Mouse (Mus musculus) spleen, adult 2 months (tissue): ENCODE measurements around the gene Gtf2a1l. TPM values are rescaled to one million over a fixed set of nuclear protein-coding genes. Genes with fewer than 3 reads are reported as not detected.

Experiments used
- DNase-seq, 2 experiments: peaks; one replicate each; pipeline versions ENCODE4 v3.0.0 to v3.0.0-alpha.2; 2012 to 2021; ENCODE audit warnings: low spot score in 2 of 2, low read depth in 1 of 2
- H3K27ac ChIP-seq: fragments of 200-500 bp; 2 replicates; pipeline ENCODE4 v1.5.1; 2012; ENCODE audit warnings: low read length, inconsistent platforms; ENCODE audit not compliant: insufficient read depth
- H3K27me3 ChIP-seq: fragments of 200-500 bp; 2 replicates; pipeline ENCODE4 v1.6.1; 2012; ENCODE audit warnings: mild to moderate bottlenecking, moderate library complexity, low read length, inconsistent platforms; ENCODE audit not compliant: control insufficient read depth, insufficient read depth
- H3K36me3 ChIP-seq: fragments of 200-500 bp; 2 replicates; pipeline ENCODE4 v1.6.1; 2012; ENCODE audit warnings: mild to moderate bottlenecking, low read length, inconsistent platforms; ENCODE audit not compliant: control insufficient read depth, insufficient read depth
- H3K4me1 ChIP-seq: fragments of 200-500 bp; 2 replicates; pipeline ENCODE4 v1.6.1; 2011; ENCODE audit warnings: inconsistent platforms; ENCODE audit not compliant: control insufficient read depth, insufficient read depth, insufficient read length
- H3K4me3 ChIP-seq: fragments of 200-500 bp; 2 replicates; pipeline ENCODE4 v1.5.1; 2011; ENCODE audit warnings: mild to moderate bottlenecking, inconsistent platforms; ENCODE audit not compliant: insufficient read depth, insufficient read length; ENCODE audit errors: extremely low read depth
- CTCF ChIP-seq: fragments of 200-500 bp; IDR thresholded peaks from 2 replicates; pipeline ENCODE4 v1.5.1; 2011; ENCODE audit warnings: mild to moderate bottlenecking, inconsistent platforms; ENCODE audit not compliant: insufficient read depth, insufficient read length, insufficient replicate concordance; ENCODE audit errors: extremely low read depth
- POLR2A ChIP-seq: fragments of 200-500 bp; IDR thresholded peaks from 2 replicates; pipeline ENCODE4 v1.6.1; 2011; ENCODE audit warnings: low read depth, low read length, inconsistent platforms
- WGBS: fragments of 180-500 bp; shearing (Covaris S2); methylation state at CpG from one replicate; pipeline ENCODE4 v1.1.7; 2018; 5-methylcytosine and 5-hydroxymethylcytosine counted together
- polyA plus RNA-seq: library from polyadenylated mRNA; depleted of rRNA; stranded (reverse); fragments of >200 nt; gene quantifications from 2 replicates; pipeline ENCODE4 v1.2.3, GENCODE M21; 2012; rRNA removed

Gene Gtf2a1l
- polyA plus RNA-seq, 1 experiment, result not detected

DNA sequence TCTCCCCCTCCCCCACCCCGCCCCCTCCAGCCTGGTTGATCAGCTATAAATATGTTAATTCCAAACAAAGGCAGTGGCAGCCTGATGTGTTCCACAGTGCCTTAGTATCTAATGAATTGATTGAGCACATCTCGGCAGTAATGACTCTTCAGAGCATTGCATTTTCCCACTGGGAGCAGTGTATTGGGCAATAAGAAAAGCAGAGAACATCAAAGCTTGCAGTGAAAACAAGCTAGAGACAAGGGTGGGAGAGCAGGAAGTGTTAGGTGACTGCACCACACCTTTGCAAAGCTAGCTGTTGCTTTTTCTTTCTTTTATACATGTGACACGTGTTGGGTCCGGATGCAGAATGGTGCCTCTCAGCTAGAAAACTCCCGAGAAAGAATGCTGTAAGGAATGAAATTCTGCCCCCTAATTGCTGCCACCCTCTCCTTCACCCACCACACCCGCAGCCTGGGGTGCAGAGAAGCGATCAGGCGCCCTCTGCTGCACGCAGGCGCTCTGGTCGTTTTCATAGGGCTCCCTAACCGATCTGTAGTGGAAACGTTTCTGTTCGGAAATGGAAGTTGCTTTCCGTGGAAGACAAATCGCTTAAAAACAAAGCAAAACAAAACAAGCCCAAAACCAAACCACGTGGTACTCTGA lies 84.5 kb downstream of the Gtf2a1l start:
- whole genome bisulfite sequencing, result 9% methylated on average over 17 of the region's 17 CpGs
- peak; percentile 15 to 19 for DNase-seq
- no peaks in the 10 kb centered on the region for H3K27me3 ChIP-seq
- peaks cover 4% of the 10 kb centered on the region; the same call in 1 of the 2 replicates for H3K4me1 ChIP-seq
- no peaks in the 10 kb centered on the region for H3K36me3 ChIP-seq
- no peak overlapping the region for H3K4me3 ChIP-seq
- TF ChIP-seq POLR2A, result no peak
- peak; percentile 43; the same call in 1 of the 2 replicates for TF ChIP-seq CTCF
- no peak overlapping the region for H3K27ac ChIP-seq

DNA sequence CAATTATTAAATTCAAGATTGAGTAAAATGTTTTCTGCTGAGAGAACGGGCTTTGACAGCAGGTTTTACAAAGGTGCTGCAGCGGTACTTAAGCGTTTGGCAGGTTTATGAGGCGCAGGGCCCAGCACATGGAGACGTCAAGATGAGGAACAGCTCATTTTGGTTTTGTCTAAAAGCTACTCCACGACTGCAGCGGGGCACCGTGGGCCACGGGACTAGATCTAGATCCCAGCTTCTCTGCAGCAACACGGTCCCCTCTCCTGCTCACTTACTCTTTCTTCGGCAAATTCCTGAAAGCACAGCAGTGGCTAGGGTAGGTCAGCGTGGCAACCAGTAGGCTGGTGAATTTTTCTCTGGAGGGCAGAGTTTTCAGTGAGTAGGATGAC lies 85.0 kb downstream of the Gtf2a1l start:
- no peaks in the 10 kb centered on the region for H3K36me3 ChIP-seq
- H3K27me3 ChIP-seq, result no peaks in the 10 kb centered on the region
- no peak for DNase-seq
- no peak overlapping the region for H3K4me3 ChIP-seq
- H3K27ac ChIP-seq, result no peak overlapping the region
- peaks cover 4% of the 10 kb centered on the region; the same call in 1 of the 2 replicates for H3K4me1 ChIP-seq
- 41% methylated on average over 12 of the region's 12 CpGs for WGBS
- TF ChIP-seq POLR2A, result no peak
- no peak for TF ChIP-seq CTCF

DNA sequence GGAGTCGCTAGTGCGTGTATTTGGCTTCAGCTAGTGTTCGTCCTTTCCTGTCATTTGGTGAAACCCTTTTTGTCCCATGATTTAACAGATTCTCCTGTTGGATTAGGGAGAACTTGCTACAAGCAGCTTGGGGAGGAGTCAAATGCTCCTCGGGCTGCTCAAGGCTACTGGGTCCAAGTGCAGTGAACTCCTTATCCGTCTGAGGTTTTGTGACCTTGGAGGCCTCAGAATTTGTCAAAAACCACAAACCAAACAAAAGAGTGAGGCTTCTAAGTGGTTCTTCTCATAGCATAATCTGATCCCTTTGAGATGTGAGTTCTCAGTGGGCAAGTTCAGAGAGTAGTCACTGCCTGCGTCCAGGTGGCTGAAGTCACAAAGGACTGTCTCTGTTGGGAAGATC lies 87.3 kb downstream of the Gtf2a1l start:
- DNase-seq, result no peak
- Histone ChIP-seq H3K4me3 (no peak overlapping the region), H3K4me1 (peaks cover 4% of the 10 kb centered on the region), H3K27ac (no peak overlapping the region), H3K36me3 (no peaks in the 10 kb centered on the region), H3K27me3 (no peaks in the 10 kb centered on the region)
- WGBS, result 50% methylated on average over 6 of the region's 6 CpGs
- TF ChIP-seq POLR2A (no peak), CTCF (no peak)

DNA sequence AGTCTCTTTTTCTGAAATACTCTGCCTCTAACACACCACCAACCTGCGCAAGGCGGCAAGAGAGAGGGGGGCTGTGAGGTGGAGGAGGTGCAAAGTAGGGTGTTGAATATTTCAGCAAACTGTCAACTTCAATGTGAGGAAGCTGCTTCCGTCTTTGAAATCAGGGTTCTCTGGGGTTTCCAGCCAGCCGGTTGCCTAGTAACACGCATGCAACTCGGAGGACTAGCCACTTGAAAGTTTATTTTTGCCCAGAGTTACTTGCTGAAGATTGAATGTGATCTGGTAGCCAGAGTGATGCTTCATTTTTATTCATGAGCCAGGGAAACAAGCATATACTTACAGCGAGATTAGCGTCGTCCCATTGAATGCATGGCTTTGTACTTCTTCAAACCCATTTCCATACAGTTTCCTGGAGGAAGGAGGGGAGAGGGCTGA lies 89.6 kb downstream of the Gtf2a1l start:
- Histone ChIP-seq H3K27me3 (no peaks in the 10 kb centered on the region), H3K36me3 (no peaks in the 10 kb centered on the region), H3K4me1 (peaks cover 4% of the 10 kb centered on the region), H3K4me3 (no peak overlapping the region), H3K27ac (no peak overlapping the region)
- TF ChIP-seq POLR2A (no peak), CTCF (no peak)
- peak in 1 of 2 experiments; percentile 27 for DNase-seq
- 34% methylated on average over 9 of the region's 9 CpGs for WGBS

DNA sequence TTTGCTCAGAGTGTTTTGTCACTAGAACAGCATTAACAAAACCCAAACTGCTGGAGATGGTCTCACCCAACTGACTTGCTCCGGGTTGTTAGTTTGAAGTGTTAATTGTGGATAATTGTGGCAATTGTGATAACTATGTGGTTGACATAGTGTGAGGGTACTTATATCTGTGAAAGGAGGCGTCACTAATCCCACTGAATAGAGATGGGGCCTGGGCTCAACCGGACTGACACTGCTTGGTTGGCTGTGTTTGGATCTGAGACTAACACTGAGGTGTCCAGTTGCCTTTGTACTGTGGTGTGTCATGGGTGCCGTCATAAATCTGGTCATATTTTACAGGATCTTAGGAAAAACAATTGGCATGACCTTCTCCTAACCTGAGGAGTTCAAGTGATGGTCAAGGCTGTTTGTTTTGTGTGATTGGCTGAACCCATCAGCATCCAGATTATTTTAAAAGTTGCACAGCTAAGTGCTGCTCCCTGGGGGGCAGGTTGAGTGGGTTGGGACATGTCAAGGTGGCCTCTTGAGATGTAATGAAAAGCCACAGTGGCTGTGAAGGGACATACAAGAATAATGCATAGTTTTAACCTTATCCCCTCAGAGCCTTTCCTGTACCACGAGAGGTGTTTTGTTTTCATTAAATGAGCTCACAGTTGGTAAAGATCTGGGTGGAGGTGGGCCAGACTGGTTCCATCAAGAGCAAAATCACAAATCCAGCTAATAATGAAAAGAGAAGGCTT lies 95.1 kb downstream of the Gtf2a1l start:
- Histone ChIP-seq H3K4me1 (no peaks in the 10 kb centered on the region; the same call in 1 of the 2 replicates), H3K27me3 (no peaks in the 10 kb centered on the region), H3K27ac (no peak overlapping the region), H3K4me3 (no peak overlapping the region), H3K36me3 (no peaks in the 10 kb centered on the region)
- 88% methylated on average over 5 of the region's 5 CpGs for WGBS
- no peak for DNase-seq
- no peak for TF ChIP-seq CTCF
- TF ChIP-seq POLR2A, result no peak

DNA sequence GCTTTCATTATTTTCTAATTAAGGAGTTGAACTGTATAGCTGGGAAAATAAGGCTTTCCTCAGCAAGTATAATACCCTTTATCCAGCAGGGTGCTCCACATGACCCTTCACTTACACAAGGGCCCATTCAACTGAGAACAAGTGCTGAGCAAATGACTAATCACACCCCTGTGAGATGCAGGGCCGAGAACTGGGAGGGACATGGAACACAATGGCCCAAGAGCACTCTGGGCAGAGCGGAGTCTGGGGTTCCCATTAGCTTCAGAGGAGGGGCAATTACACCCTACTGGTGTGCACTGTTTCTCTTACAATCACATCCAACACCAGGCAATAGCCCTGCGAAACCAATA lies 95.7 kb downstream of the Gtf2a1l start:
- Histone ChIP-seq H3K27me3 (no peaks in the 10 kb centered on the region), H3K4me1 (no peaks in the 10 kb centered on the region; the same call in 1 of the 2 replicates), H3K27ac (no peak overlapping the region), H3K36me3 (no peaks in the 10 kb centered on the region), H3K4me3 (no peak overlapping the region)
- no peak for DNase-seq
- TF ChIP-seq CTCF (no peak), POLR2A (no peak)
- 88% methylated on average over 3 of the region's 3 CpGs for WGBS

Other genes starting within 250 kb of the Gtf2a1l start
- gene Foxn2, start 227.9 kb upstream of the Gtf2a1l start, polyA plus RNA-seq, result 5.3 and 7.0 TPM in 2 replicates
- gene Ppp1r21, start 138.5 kb upstream of the Gtf2a1l start, polyA plus RNA-seq, result 27.4 and 28.5 TPM in 2 replicates
- gene Ston1, start 71.0 kb upstream of the Gtf2a1l start, polyA plus RNA-seq, result 7.4 and 9.3 TPM in 2 replicates
- 0.01 and 0.13 TPM in 2 replicates for gene Lhcgr, start 123.3 kb downstream of the Gtf2a1l start, polyA plus RNA-seq